Mouse (Mus musculus): ENCODE measurements around the gene Cdk7. TPM values are rescaled to one million over a fixed set of nuclear protein-coding genes. Genes with fewer than 3 reads are reported as not detected.

Cdk7 gene
- polyA plus RNA-seq, 1 experiment from 2014 or later, result 103 TPM

DNA sequence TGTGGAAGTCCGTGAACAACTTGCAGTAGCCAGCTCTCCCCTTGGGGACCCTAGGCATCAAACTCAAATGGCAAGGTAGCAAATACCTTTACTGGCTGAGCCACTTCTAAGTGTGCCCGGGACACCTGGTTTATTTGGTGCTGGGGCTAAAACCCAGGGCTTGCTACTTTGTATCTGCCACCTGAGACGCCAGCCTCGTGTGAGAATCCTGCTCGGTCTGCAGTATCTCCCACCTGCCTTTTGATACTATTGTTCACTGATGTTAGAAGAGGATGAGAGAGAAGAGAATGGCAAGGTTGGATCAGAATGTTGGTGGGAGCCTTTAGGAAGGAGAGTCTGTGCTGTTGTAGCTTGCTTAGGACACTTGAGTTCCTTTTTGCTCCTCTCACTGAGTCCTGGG, 72.6 kb downstream of the Cdk7 start:
- ATAC-seq (ENCODE audit: low FRiP score, low TSS enrichment), result no peak
- H3K4me1 ChIP-seq (ENCODE audit: insufficient read depth, low read length), result no peaks in the 10 kb centered on the region
- no peak overlapping the region for H3K4me3 ChIP-seq (ENCODE audit: low read length)
- WGBS, result 93% methylated on average over 5 of the region's 5 CpGs
- no peak overlapping the region for H3K9ac ChIP-seq (replicated peaks; ENCODE audit: low read length)
- no peak overlapping the region for H3K27ac ChIP-seq (ENCODE audit: low read length)
- H3K4me2 ChIP-seq (replicated peaks; ENCODE audit: low read depth, low read length), result no peak overlapping the region
- 0 out of 2 replicates have a peak, but pooled peaks cover 3% of the 10 kb centered on the region for H3K36me3 ChIP-seq (ENCODE audit: insufficient read depth, low read length)
- no peaks in the 10 kb centered on the region for H3K27me3 ChIP-seq (ENCODE audit: insufficient read depth, low read length)
- no peaks in the 10 kb centered on the region for H3K9me3 ChIP-seq (ENCODE audit: low read length)

Other genes with a start within 250 kb of the Cdk7 start
- 76.1 and 85.4 TPM in 2 replicates for gene Gtf2h2, start 238.4 kb downstream of the Cdk7 start, polyA plus RNA-seq (2015; fragmentation: Nextera tagmentation; extraction: Ambion mirVana)
- 34.3 and 34.4 TPM in 2 replicates for gene Ocln, start 178.2 kb downstream of the Cdk7 start, polyA plus RNA-seq (2015; fragmentation: Nextera tagmentation; extraction: Ambion mirVana)
- 18.8 and 20.5 TPM in 2 replicates for gene Marveld2, start 114.0 kb downstream of the Cdk7 start, polyA plus RNA-seq (2015; fragmentation: Nextera tagmentation; extraction: Ambion mirVana)
- 258 and 281 TPM in 2 replicates for gene Ak6, start 80.0 kb downstream of the Cdk7 start, polyA plus RNA-seq (2015; fragmentation: Nextera tagmentation; extraction: Ambion mirVana)
- 21.0 and 21.2 TPM in 2 replicates for gene Rad17, start 79.9 kb downstream of the Cdk7 start, polyA plus RNA-seq (2015; fragmentation: Nextera tagmentation; extraction: Ambion mirVana)
- gene Taf9, start 79.4 kb downstream of the Cdk7 start, polyA plus RNA-seq (2015; fragmentation: Nextera tagmentation; extraction: Ambion mirVana), result 8.9 and 12.8 TPM in 2 replicates
- 7.2 and 7.7 TPM in 2 replicates for gene Ccdc125, start 61.2 kb downstream of the Cdk7 start, polyA plus RNA-seq (2015; fragmentation: Nextera tagmentation; extraction: Ambion mirVana)
- gene Mrps36, start 13.7 kb upstream of the Cdk7 start, polyA plus RNA-seq (2015; fragmentation: Nextera tagmentation; extraction: Ambion mirVana), result 171 and 174 TPM in 2 replicates
- 35.6 and 39.8 TPM in 2 replicates for gene Cenph, start 45.0 kb upstream of the Cdk7 start, polyA plus RNA-seq (2015; fragmentation: Nextera tagmentation; extraction: Ambion mirVana)
- gene Ccnb1, start 55.6 kb upstream of the Cdk7 start, polyA plus RNA-seq (2015; fragmentation: Nextera tagmentation; extraction: Ambion mirVana), result 269 and 273 TPM in 2 replicates
- 54.9 and 55.5 TPM in 2 replicates for gene Slc30a5, start 102.5 kb upstream of the Cdk7 start, polyA plus RNA-seq (2015; fragmentation: Nextera tagmentation; extraction: Ambion mirVana)

Measured in kidney, embryonic 16.5 days (tissue).